Mouse (Mus musculus) neural tube, embryonic 12.5 days (tissue): ENCODE results near the gene Cenph. TPM values are rescaled to one million over a fixed set of nuclear protein-coding genes. Genes with fewer than 3 reads are reported as not detected.
"Not testable (repeated sequence)": the region's sequence is repeated elsewhere in the genome, so short reads cannot be mapped to it uniquely, and the experiment has no call there.

Source experiments
- ATAC-seq: fragments of 200-750 bp; cut with Nextera tagmentation; 2 replicates; pipeline ENCODE4 v1.8.0; 2017; ENCODE audit warnings: low read depth, mild to moderate bottlenecking, moderate TSS enrichment, moderate library complexity; ENCODE audit not compliant: low FRiP score
- H3K27ac ChIP-seq: fragments of 300-500 bp; sonication (generic); 2 replicates; pipeline ENCODE4 v1.5.1; 2016
- H3K27me3 ChIP-seq: fragments of 300-500 bp; sonication (generic); replicated peaks from 2 replicates; pipeline ENCODE4 v1.6.1; 2016; ENCODE audit warnings: mild to moderate bottlenecking
- H3K36me3 ChIP-seq: fragments of 300-500 bp; sonication (generic); 2 replicates; pipeline ENCODE4 v1.6.1; 2016; ENCODE audit warnings: mild to moderate bottlenecking
- H3K4me1 ChIP-seq: fragments of 300-500 bp; sonication (generic); 2 replicates; pipeline ENCODE4 v1.6.1; 2016
- H3K4me2 ChIP-seq: fragments of 300-500 bp; sonication (generic); replicated peaks from 2 replicates; pipeline ENCODE4 v1.6.1; 2016; ENCODE audit warnings: mild to moderate bottlenecking
- H3K4me3 ChIP-seq: fragments of 300-500 bp; sonication (generic); 2 replicates; pipeline ENCODE4 v1.5.1; 2016
- H3K9ac ChIP-seq: fragments of 300-500 bp; sonication (generic); 2 replicates; pipeline ENCODE4 v1.6.1; 2016; ENCODE audit warnings: mild to moderate bottlenecking
- H3K9me3 ChIP-seq: fragments of 300-500 bp; sonication (generic); 2 replicates; pipeline ENCODE4 v1.6.1; 2016; ENCODE audit warnings: mild to moderate bottlenecking
- WGBS: fragments of 180-500 bp; shearing (Covaris S2); methylation state at CpG from one replicate; pipeline ENCODE4 v1.1.7; 2016; 5-methylcytosine and 5-hydroxymethylcytosine counted together
- polyA plus RNA-seq: library from polyadenylated mRNA; unstranded; fragments of >200 nt; fragmentation: Nextera tagmentation; extraction: Ambion mirVana; gene quantifications from 2 replicates; pipeline ENCODE4 v1.2.1, GENCODE M21; 2016

Cenph gene
- 27.8 and 27.9 TPM in 2 replicates for polyA plus RNA-seq

DNA sequence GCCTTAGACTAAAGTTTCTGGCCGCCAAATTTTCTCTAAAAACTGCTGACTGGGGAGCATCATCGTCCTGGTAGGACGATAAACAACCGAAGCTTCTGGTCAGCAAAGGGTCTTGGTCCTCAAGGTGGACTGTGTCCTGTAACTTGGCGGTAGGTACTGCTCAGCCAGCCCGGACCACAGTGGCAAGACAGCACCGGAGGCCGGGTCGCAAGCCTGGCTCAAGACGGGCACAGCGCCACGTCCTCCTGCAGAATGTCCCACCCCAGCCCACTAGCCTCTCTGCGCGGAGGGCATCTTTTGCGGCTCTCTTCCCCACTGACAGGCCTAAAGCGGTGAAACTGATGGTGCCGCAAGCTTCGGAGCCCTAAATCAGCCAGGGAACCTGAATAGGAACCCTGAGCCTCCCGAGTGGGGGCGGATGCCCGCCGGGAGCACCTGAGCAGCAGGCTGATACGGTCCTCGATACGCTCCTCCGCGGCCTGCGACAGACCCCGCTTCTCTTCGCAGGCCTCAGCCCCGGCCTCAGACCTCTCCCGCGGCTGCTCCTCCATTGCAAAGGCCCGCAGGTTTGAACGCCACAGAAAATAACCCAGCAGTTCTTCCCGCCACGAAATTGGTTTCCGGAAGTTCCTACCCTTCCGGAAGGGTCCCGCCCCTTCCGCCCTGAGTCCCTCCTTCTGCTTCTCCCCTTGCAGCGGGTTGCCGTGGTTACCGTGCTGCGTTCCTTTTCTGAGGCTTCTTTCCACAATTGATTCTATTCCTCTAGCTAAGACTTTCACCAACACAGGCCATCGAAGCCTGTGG is at the start of gene Cenph:
TSS of gene Cenph (minus strand) at position 648 of the 804 bp plus-strand sequence.
- Histone ChIP-seq H3K36me3 (peaks cover 15% of the 10 kb centered on the region), H3K27me3 (no peaks in the 10 kb centered on the region), H3K4me1 (peaks cover 14% of the 10 kb centered on the region), H3K4me2 (peak within 1 kb of the TSS; percentile 95), H3K27ac (no peak within 1 kb of the TSS), H3K4me3 (peak within 1 kb of the TSS; percentile 79), H3K9me3 (no peaks in the 10 kb centered on the region), H3K9ac (peak within 1 kb of the TSS; percentile 76)
- ATAC-seq: peak; percentile 96
- under 1% methylated on average over 46 of the region's 46 CpGs for WGBS

DNA sequence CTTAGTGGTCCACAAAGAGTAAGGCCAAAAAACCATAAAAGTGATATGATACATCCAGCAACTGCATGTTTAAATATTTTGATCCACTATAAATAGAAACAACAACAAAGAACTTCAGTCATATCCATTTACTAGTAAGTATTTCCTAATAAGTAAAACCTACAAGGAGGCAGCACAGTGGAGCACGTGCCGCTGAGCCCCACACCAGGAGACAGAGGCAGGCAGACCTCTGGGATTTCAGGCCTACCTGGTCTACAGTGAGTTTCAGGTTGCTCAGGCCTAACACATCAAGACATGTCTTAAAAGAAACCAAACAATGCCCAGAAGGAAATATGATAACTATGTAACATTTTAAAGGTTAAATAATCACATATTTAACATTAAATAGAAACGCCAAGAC is 49.2 kb upstream of the Cenph start:
- H3K36me3 ChIP-seq: peaks cover 47% of the 10 kb centered on the region
- H3K9ac ChIP-seq: no peak overlapping the region
- 94% methylated on average over 3 of the region's 3 CpGs for WGBS
- no peaks in the 10 kb centered on the region for H3K9me3 ChIP-seq
- H3K4me1 ChIP-seq: no peaks in the 10 kb centered on the region
- H3K4me3 ChIP-seq: no peak overlapping the region
- H3K27me3 ChIP-seq: no peaks in the 10 kb centered on the region
- no peak overlapping the region for H3K4me2 ChIP-seq
- H3K27ac ChIP-seq: no peak overlapping the region
- no peak for ATAC-seq

DNA sequence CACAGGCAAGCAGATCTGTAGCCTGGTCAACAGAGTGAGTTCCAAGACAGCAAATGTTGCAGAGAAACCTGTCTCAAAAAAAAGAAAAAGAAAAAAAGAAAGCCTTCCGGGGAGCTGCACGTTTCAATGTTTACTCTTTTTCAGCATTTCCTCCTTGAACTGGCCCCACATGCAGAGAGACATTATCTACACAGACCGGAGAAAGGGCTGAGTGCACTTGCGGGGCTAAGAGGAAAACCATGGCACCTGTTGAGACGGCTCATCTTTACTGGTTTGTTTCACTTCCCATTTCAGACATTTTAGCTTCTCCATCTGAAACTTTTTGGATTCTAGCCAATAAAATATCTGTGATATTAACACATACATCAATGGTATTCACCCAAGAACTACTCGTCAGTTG is 48.6 kb upstream of the Cenph start:
- H3K27ac ChIP-seq: no peak overlapping the region
- no peaks in the 10 kb centered on the region for H3K27me3 ChIP-seq
- ATAC-seq: no peak
- H3K9me3 ChIP-seq: no peaks in the 10 kb centered on the region
- H3K9ac ChIP-seq: no peak overlapping the region
- no peaks in the 10 kb centered on the region for H3K4me1 ChIP-seq
- peaks cover 52% of the 10 kb centered on the region for H3K36me3 ChIP-seq
- WGBS: 88% methylated on average over 6 of the region's 6 CpGs
- H3K4me2 ChIP-seq: no peak overlapping the region
- no peak overlapping the region for H3K4me3 ChIP-seq

DNA sequence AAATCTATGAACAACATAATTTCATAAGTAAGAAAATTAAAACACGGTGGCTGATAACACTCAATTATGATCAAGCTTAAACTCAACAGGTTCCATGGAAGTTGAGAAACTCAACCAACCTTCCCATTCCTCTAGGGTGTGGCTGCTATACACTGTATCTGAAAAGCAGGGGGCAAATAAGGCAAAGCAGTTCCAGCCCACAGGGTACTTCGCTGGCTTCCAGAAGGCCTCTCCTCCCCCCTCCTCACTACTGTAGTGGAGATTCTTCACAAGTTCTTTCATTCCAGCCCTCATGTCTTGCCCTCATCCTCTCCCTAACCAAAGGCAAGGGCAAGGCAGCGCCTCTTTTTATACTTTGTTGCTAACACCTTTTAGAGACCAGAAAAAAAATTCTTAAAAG is 48.2 kb upstream of the Cenph start:
- Histone ChIP-seq H3K36me3 (peaks cover 55% of the 10 kb centered on the region), H3K4me3 (no peak overlapping the region), H3K27me3 (no peaks in the 10 kb centered on the region), H3K9me3 (no peaks in the 10 kb centered on the region), H3K9ac (no peak overlapping the region), H3K27ac (no peak overlapping the region), H3K4me1 (no peaks in the 10 kb centered on the region), H3K4me2 (no peak overlapping the region)
- ATAC-seq: no peak
- 95% methylated on average over 3 of the region's 3 CpGs for WGBS

DNA sequence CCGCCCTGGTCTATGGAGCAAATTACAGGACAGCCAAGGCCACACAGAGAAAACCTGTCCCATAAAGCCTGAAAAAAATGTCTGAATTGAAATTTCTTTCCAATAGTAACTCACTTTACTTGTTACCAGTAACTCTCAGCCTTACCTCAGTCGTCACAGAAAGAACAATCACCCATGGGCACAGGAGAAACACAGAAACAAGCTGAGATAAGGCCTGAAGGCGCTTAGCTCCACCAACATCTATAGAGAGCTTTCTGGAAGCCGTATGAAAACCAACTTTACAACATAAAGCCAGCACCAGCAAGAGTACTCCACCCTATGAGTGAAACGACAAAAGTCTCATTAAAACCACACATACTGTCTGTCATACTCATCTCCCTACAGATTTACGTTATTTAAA is 38.8 kb upstream of the Cenph start:
- 93% methylated on average over 6 of the region's 6 CpGs for WGBS
- no peak overlapping the region for H3K27ac ChIP-seq
- no peak overlapping the region for H3K4me3 ChIP-seq
- H3K4me1 ChIP-seq: no peaks in the 10 kb centered on the region
- H3K36me3 ChIP-seq: peaks cover 72% of the 10 kb centered on the region
- no peak overlapping the region for H3K9ac ChIP-seq
- no peak for ATAC-seq
- H3K27me3 ChIP-seq: no peaks in the 10 kb centered on the region
- no peaks in the 10 kb centered on the region for H3K9me3 ChIP-seq
- H3K4me2 ChIP-seq: no peak overlapping the region

DNA sequence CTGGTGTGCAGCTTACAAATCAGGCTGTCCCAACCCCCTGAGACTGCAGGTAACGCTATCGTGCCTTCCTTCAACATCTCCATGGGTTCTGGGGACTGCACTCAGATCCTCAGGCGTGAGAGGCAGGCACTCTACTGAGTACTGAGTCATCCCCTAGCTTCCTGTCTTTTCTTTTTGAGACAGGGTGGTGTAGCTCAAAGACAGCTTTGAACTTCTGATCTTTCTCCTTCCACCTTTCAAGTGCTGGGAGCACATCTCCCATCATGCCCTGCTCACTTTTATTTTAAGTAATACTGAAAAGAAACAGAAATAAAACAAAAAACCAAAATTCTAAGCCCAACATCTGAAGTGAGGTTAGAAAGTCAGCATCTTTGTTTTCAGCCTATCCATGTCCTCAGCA is 30.1 kb upstream of the Cenph start:
- Histone ChIP-seq H3K36me3 (peaks cover 65% of the 10 kb centered on the region), H3K27ac (no peak overlapping the region), H3K9me3 (no peaks in the 10 kb centered on the region), H3K4me1 (no peaks in the 10 kb centered on the region), H3K4me3 (no peak overlapping the region), H3K27me3 (no peaks in the 10 kb centered on the region), H3K9ac (no peak overlapping the region), H3K4me2 (no peak overlapping the region)
- ATAC-seq: no peak
- WGBS: 93% methylated on average over 3 of the region's 3 CpGs

DNA sequence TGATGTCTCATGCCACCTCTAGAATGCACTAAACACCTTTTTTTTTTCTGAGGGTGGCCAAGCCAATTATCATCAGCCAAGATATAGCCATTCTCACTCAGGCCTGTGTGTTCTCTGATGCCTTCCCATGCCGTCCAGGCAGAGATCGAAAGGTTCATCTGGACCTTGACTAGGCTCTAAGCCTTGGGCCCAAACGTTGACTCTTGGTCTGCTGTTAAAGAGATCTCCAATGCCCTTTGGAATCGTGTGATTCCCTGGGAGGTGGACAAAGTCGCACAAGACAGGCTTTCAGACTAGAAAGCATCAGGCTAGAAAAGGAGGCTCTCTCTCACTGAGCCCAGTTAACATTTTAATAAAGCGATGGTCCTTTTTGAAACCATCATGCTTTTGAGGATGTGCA is 21.5 kb upstream of the Cenph start:
- Histone ChIP-seq H3K27me3 (no peaks in the 10 kb centered on the region), H3K4me2 (no peak overlapping the region), H3K36me3 (peaks cover 13% of the 10 kb centered on the region; the same call in 1 of the 2 replicates), H3K27ac (no peak overlapping the region), H3K9me3 (no peaks in the 10 kb centered on the region), H3K4me3 (no peak overlapping the region), H3K9ac (no peak overlapping the region), H3K4me1 (no peaks in the 10 kb centered on the region)
- 89% methylated on average over 6 of the region's 6 CpGs for whole genome bisulfite sequencing
- no peak for ATAC-seq

DNA sequence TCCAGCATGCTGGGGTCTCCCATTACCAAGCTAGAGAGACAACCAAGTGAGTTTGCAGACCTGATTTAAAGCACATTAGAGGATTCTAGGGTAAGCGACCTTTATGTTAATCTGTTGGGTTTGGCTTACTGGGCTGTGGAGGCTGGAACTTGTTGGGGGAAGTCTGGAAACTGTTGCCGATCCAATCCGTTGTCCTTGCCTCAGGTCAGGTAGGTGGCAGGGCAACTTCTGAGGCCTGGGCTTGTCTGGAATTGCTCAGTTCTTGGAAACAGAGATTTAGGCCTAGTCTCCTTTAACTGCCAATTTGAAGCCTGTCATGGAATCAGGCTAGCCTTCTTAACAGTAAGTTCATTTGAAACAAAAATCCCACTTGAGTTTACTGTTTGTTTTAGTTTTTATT is 13.4 kb upstream of the Cenph start:
- Histone ChIP-seq H3K9ac (no peak overlapping the region), H3K4me3 (no peak overlapping the region), H3K4me1 (peaks cover 15% of the 10 kb centered on the region), H3K27me3 (no peaks in the 10 kb centered on the region), H3K4me2 (no peak overlapping the region), H3K36me3 (no peaks in the 10 kb centered on the region), H3K27ac (no peak overlapping the region), H3K9me3 (no peaks in the 10 kb centered on the region)
- 92% methylated on average over 3 of the region's 3 CpGs for WGBS
- ATAC-seq: no peak

DNA sequence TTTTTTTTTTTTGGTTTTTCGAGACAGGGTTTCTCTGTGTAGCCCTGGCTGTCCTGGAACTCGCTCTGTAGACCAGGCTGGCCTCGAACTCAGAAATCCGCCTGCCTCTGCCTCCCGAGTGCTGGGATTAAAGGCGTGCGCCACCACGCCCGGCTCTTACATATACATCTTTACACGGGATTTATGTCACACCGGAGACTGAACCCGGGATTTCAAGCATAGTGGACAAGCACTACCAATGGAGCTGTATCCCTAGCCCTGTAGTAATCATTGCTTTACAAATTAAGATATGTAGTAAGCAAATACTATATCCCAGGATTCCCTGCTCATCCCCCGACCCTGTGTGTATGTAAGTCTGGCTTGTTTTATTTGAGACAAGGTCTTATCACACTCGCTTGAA is 12.4 kb upstream of the Cenph start:
- not testable (repeated sequence) for H3K27ac ChIP-seq, H3K36me3 ChIP-seq, H3K9me3 ChIP-seq, H3K27me3 ChIP-seq, H3K9ac ChIP-seq, ATAC-seq, H3K4me3 ChIP-seq, H3K4me2 ChIP-seq
- peaks cover 21% of the 10 kb centered on the region for H3K4me1 ChIP-seq
- WGBS: 96% methylated on average over 13 of the region's 14 CpGs

DNA sequence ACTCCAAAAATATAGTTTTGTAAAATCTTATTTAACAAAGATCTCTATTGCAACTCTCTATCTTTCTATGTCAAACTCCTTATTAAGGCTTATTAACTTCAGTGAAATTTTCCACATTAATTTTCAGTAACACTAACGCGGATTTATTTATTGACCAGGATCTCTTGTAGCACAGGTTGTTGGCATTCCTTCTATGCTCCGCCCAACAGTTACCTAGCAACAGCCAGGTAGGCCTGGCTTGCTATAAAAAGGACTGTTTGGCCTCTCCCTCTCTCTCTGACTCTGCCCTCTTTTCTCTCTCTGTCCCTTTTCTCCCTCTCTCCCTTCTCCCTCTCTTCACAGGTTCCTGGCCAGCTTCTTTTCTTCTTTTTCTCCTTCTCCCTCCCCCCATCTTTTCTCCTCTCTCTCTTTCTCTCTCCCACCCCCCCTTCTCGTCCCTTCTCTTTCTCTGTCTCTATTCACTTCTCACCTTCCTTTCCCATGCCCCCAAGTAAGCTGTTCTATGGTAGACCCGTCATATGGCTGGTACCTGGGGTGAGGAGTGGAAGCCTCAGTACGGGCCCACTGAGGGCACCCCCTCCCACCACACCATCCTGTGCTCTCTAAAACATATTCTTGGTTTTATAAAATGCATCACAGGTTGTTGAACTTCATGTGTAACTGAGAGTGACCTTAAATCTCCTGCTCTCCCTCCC is 11.8 kb upstream of the Cenph start:
- 74% methylated on average over 6 of the region's 6 CpGs for WGBS

DNA sequence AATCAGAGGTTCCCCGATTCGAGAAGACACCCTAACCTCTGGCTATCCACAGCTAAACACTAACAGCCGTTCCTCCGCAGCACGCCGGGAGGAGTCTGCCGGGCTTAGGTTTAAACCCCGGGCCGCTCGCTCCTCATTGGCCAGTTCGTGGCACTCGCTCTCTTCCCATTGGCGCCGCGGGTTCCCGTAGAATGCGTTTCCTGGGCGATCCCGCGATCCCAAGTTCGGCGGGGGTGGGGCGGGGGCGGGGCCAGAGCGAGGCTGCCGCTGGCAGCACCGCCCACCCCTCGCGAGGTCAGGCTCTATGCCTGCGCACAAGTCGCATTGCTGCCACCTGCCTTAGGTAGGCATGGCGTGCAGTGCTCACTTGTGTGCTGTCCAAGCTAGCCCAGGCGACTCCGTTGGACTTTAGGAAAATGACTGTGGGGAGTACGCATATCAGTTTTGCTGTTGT is 10.7 kb upstream of the Cenph start, which contains the start of gene Ccnb1:
TSS of gene Ccnb1 (minus strand) at position 157 of the 454 bp plus-strand sequence.
- no peaks in the 10 kb centered on the region for H3K27me3 ChIP-seq
- peak within 1 kb of the TSS; percentile 96 for H3K4me2 ChIP-seq
- peak within 1 kb of the TSS; percentile 64 for H3K9ac ChIP-seq
- peak within 1 kb of the TSS; percentile 70 for H3K4me3 ChIP-seq
- no peaks in the 10 kb centered on the region for H3K9me3 ChIP-seq
- peak; percentile 99 for ATAC-seq
- H3K27ac ChIP-seq: no peak within 1 kb of the TSS
- WGBS: under 1% methylated on average over 35 of the region's 35 CpGs
- peaks cover 6% of the 10 kb centered on the region; the same call in 1 of the 2 replicates for H3K36me3 ChIP-seq
- H3K4me1 ChIP-seq: peaks cover 21% of the 10 kb centered on the region

More for the DNA sequence above, 11.8 kb upstream of the Cenph start:
- peaks cover 4% of the 10 kb centered on the region; the same call in 1 of the 2 replicates for H3K36me3 ChIP-seq
- H3K27ac ChIP-seq: no peak overlapping the region
- no peak for ATAC-seq
- H3K4me2 ChIP-seq: no peak overlapping the region
- no peak overlapping the region for H3K4me3 ChIP-seq
- H3K9ac ChIP-seq: no peak overlapping the region
- H3K4me1 ChIP-seq: peaks cover 21% of the 10 kb centered on the region
- H3K27me3 ChIP-seq: no peaks in the 10 kb centered on the region
- no peaks in the 10 kb centered on the region for H3K9me3 ChIP-seq

DNA sequence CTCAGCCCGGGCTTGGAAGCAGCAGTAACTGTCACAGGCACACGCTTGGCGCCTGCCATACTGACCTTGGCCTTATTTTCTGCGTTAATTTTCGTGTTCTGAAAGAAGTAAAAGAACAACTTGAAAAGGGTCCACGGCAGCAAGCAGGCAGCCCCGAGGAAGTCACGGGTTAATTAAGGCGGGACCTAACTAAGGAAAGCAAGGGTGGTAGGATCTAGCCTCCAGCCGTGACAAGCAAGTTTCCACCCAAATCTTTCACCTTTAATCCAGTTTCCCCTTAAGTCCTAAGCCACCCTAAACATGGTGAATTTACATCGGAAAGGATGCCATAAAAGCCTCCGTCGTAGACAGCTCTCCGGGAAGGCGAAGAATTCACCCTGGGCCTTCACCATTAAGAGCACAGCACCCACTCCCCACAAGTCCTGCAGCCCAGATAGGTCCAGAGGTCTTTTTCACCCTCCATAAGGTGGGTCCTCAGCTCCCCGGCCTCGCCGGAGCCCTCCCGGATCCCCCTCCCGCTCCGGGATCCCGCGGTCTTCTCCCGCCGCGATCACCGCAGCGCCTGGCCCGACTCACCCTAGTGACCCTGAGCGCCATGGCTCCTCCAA is 10.2 kb upstream of the Cenph start:
- Histone ChIP-seq H3K4me2 (peak overlapping the region; percentile 96), H3K27me3 (no peaks in the 10 kb centered on the region), H3K9ac (peak overlapping the region; percentile 64), H3K36me3 (peaks cover 6% of the 10 kb centered on the region; the same call in 1 of the 2 replicates), H3K9me3 (no peaks in the 10 kb centered on the region), H3K4me3 (peak overlapping the region; percentile 70), H3K27ac (no peak overlapping the region), H3K4me1 (peaks cover 21% of the 10 kb centered on the region)
- ATAC-seq: peak; percentile 66
- under 1% methylated on average over 30 of the region's 30 CpGs for WGBS
